Mouse (Mus musculus): ENCODE data around the gene Tab1.

DNA sequence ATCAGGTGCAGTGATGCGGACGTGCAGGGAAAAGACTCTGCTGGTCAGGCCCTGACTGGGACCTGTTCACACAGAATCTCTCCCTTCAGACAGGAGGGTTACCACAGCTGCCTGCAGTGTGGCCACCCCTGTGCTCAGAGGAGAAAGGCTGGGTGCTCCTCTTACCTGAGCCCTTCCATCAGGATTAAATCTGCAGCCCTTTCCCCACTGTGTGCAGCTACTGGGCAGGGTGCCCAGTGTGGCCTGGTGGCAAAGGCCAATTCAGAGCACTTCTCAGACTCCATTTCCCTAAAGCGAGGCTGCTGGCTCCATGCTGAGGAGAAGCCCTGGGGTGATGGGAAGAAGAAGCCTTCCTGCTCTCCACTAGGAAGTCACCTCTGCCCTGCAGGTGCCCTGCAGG lies 28.3 kb downstream of the Tab1 start:
- TF ChIP-seq POLR2A (IDR thresholded peaks at IDR 0.05; ENCODE audit: borderline replicate concordance, extremely low read depth, insufficient read depth, insufficient read length, poor library complexity, severe bottlenecking) (no peak), CTCF (IDR thresholded peaks at IDR 0.05; ENCODE audit: borderline replicate concordance, extremely low read depth, insufficient read depth, insufficient read length) (no peak)

All from brain, embryonic 14.5 days (tissue).